Mouse (Mus musculus): ENCODE measurements around the gene Gpr107.

Gpr107 gene

GRCm38 (mm10) chr2:31200051-31200450, 47.9 kb downstream of the Gpr107 start:
- DNase-seq (ENCODE audit: low spot score) = no peak

- DNase-seq (ENCODE audit: low spot score) = no peak
These were observed 49.7 kb downstream of the Gpr107 start for GRCm38 (mm10) chr2:31201851-31202250.

- DNase-seq (ENCODE audit: low spot score) = no peak
These were observed 50.2 kb downstream of the Gpr107 start for GRCm38 (mm10) chr2:31202357-31202756.

- DNase-seq (ENCODE audit: low spot score) = no peak
These were observed 50.8 kb downstream of the Gpr107 start for GRCm38 (mm10) chr2:31202956-31203355.

- DNase-seq (ENCODE audit: low spot score) = no peak
These were observed 52.6 kb downstream of the Gpr107 start for GRCm38 (mm10) chr2:31204677-31205076.

GRCm38 (mm10) chr2:31206211-31206610, 54.1 kb downstream of the Gpr107 start:
- no peak for DNase-seq (ENCODE audit: low spot score)

GRCm38 (mm10) chr2:31206882-31207281, 54.8 kb downstream of the Gpr107 start:
- no peak for DNase-seq (ENCODE audit: low spot score)

GRCm38 (mm10) chr2:31208544-31209142, 56.5 kb downstream of the Gpr107 start:
- DNase-seq (ENCODE audit: low spot score) = no peak

- no peak for DNase-seq (ENCODE audit: low spot score)
These were observed 57.4 kb downstream of the Gpr107 start for GRCm38 (mm10) chr2:31209525-31209924.

GRCm38 (mm10) chr2:31210144-31210847, 58.2 kb downstream of the Gpr107 start:
- DNase-seq (ENCODE audit: low spot score) = no peak

- no peak for DNase-seq (ENCODE audit: low spot score)
These were observed 59.1 kb downstream of the Gpr107 start for GRCm38 (mm10) chr2:31211204-31211603.

GRCm38 (mm10) chr2:31214211-31214796, 62.2 kb downstream of the Gpr107 start:
- DNase-seq (ENCODE audit: low spot score) = no peak

GRCm38 (mm10) chr2:31218611-31219010, 66.5 kb downstream of the Gpr107 start:
- no peak for DNase-seq (ENCODE audit: low spot score)

- DNase-seq (ENCODE audit: low spot score) = no peak
These were observed 67.4 kb downstream of the Gpr107 start for GRCm38 (mm10) chr2:31219470-31219869.

- no peak for DNase-seq (ENCODE audit: low spot score)
These were observed 68.7 kb downstream of the Gpr107 start for GRCm38 (mm10) chr2:31220844-31221243.

GRCm38 (mm10) chr2:31221582-31221981, 69.5 kb downstream of the Gpr107 start:
- no peak for DNase-seq (ENCODE audit: low spot score)

GRCm38 (mm10) chr2:31228768-31229311, 76.7 kb downstream of the Gpr107 start:
- DNase-seq (ENCODE audit: low spot score) = no peak

GRCm38 (mm10) chr2:31239203-31239696, 87.1 kb downstream of the Gpr107 start:
- DNase-seq (ENCODE audit: low spot score) = no peak

GRCm38 (mm10) chr2:31239833-31240232, 87.7 kb downstream of the Gpr107 start:
- DNase-seq (ENCODE audit: low spot score) = no peak

GRCm38 (mm10) chr2:31241639-31242038, 89.5 kb downstream of the Gpr107 start:
- DNase-seq (ENCODE audit: low spot score) = no peak

- DNase-seq (ENCODE audit: low spot score) = no peak
These were observed 92.1 kb downstream of the Gpr107 start for GRCm38 (mm10) chr2:31244216-31244615.

GRCm38 (mm10) chr2:31245051-31245450, 92.9 kb downstream of the Gpr107 start:
- DNase-seq (ENCODE audit: low spot score) = no peak

Data from ovary, postnatal 10 days (tissue).